Comparison of ENCODE assay signal across 8 mouse cellular contexts in the genomic region with DNA sequence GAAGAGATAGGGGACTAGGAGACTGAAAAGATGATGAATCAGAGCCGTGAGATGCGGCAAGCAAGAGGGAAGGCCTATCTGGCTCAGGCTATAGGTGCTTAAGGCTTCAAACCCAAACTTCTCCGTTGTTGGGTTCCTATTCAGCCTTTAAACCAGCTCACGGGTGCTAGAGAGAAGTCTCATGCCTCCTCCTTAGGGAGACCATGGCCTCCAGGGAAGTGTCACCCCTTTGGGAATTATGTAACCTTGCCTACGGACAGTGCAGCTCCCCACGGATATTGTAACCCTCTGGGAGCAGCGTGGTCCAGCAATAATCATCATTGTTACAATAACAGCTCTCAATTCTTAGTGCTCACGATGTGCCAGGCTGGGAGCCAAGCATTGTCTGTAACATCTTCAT. TPM values are rescaled to one million over a fixed set of nuclear protein-coding genes. Genes with fewer than 3 reads are reported as not detected.
DNase-seq lines count a peak whose midpoint lies in the region; ATAC-seq and TF ChIP-seq lines count a peak whose summit lies in the region.

No protein-coding gene starts in this region.

- H3K9me3 ChIP-seq in hindbrain, postnatal 0 days (ENCODE audit: low read length) = no peaks in the 10 kb centered on the region

- peak overlapping the region; percentile 92 for H3K4me2 ChIP-seq in hindbrain, postnatal 0 days (ENCODE audit: low read depth, low read length)
- H3K4me2 ChIP-seq in myocyte (ENCODE audit: low read depth) = peak overlapping the region; percentile 95

- no peak overlapping the region for H3ac ChIP-seq in myocyte (ENCODE audit: control insufficient read depth, insufficient read length)

- H3K36me3 ChIP-seq in hindbrain, postnatal 0 days (ENCODE audit: insufficient read depth, low read length) = no peaks in the 10 kb centered on the region
- H3K36me3 ChIP-seq in myocyte (ENCODE audit: control insufficient read depth, insufficient read depth) = no peaks in the 10 kb centered on the region

- WGBS in hindbrain, postnatal 0 days = 8% methylated on average over 8 of the region's 8 CpGs

- no peak for ATAC-seq in hindbrain, postnatal 0 days

- no peaks in the 10 kb centered on the region for H3K4me1 ChIP-seq in embryonic fibroblast, embryonic 13.5 days (ENCODE audit: control insufficient read depth, insufficient read depth, low read length)
- peaks cover 17% of the 10 kb centered on the region for H3K4me1 ChIP-seq in hindbrain, postnatal 0 days (ENCODE audit: insufficient read depth, low read length)

- peak overlapping the region; percentile 75 for H3K4me3 ChIP-seq in left cerebral cortex, adult 2 months
- H3K4me3 ChIP-seq in embryonic fibroblast, embryonic 13.5 days (ENCODE audit: insufficient read depth, low read length) = peak overlapping the region; percentile 44; the same call in 1 of the 2 replicates
- peak overlapping the region; percentile 83 for H3K4me3 ChIP-seq in hindbrain, postnatal 0 days (ENCODE audit: low read length)
- peak overlapping the region; percentile 84 for H3K4me3 ChIP-seq in myocyte

- peaks cover 32% of the 10 kb centered on the region for H3K79me2 ChIP-seq in myocyte (ENCODE audit: control insufficient read depth, insufficient read depth)

- H3K27ac ChIP-seq in left cerebral cortex, adult 2 months = peak overlapping the region; percentile 96
- peak overlapping the region; percentile 93 for H3K27ac ChIP-seq in embryonic fibroblast, embryonic 13.5 days (ENCODE audit: insufficient read depth, low read length)
- H3K27ac ChIP-seq in hindbrain, postnatal 0 days = peak overlapping the region; percentile 87

- intact Hi-C loops in left cerebral cortex, adult 2 months (cut with DNase I) = loop anchor here (1.0 kb wide), 1 partner anchor 15 kb away; the partner anchor contains the start of gene Cic

- no peak for TF ChIP-seq CTCF in left cerebral cortex, adult 2 months (IDR thresholded peaks at IDR 0.05)
- no peak for TF ChIP-seq CTCF in embryonic fibroblast, embryonic 13.5 days (IDR thresholded peaks at IDR 0.05; ENCODE audit: borderline replicate concordance, insufficient read depth, low read length)
- no peak for TF ChIP-seq CTCF in hindbrain, postnatal 0 days (IDR thresholded peaks at IDR 0.05; ENCODE audit: low read depth)

- no peak for DNase-seq in left cerebral cortex, adult 2 months (ENCODE audit: extremely low spot score in 1 of 2, low spot score in 2 of 2)
- DNase-seq in left cerebral cortex, adult 9 months (ENCODE audit: low spot score in 2 of 2) = no peak
- no peak for DNase-seq in hindbrain, postnatal 0 days (ENCODE audit: low spot score)
- no peak for DNase-seq in urinary bladder, postnatal 10 days (ENCODE audit: low spot score)
- DNase-seq in thymus, postnatal 25 days = no peak
- DNase-seq in spleen, postnatal 10 days (ENCODE audit: low spot score in 2 of 2) = no peak

- peak overlapping the region; percentile 71 for H3K9ac ChIP-seq in hindbrain, postnatal 0 days (replicated peaks; ENCODE audit: low read length)

- TF ChIP-seq POLR2A in embryonic fibroblast, embryonic 13.5 days (IDR thresholded peaks at IDR 0.05; ENCODE audit: low read depth, low read length) = peak; percentile 48; the same call in 1 of the 2 replicates
- no peak for TF ChIP-seq POLR2A in myocyte (IDR thresholded peaks at IDR 0.05; ENCODE audit: insufficient read length, low read depth)

- H3K27me3 ChIP-seq in hindbrain, postnatal 0 days (ENCODE audit: insufficient read depth, low read length) = no peaks in the 10 kb centered on the region
- no peaks in the 10 kb centered on the region for H3K27me3 ChIP-seq in myocyte (ENCODE audit: control insufficient read depth, insufficient read depth, insufficient read length)

TF ChIP-seq in myocyte, 11 proteins besides CTCF, POLR2A, EP300 and RAD21:
- TF ChIP-seq SRF (IDR thresholded peaks at IDR 0.05; ENCODE audit: control insufficient read depth, insufficient read length, low read depth) (no peak), TCF3 (IDR thresholded peaks at IDR 0.05; ENCODE audit: insufficient read length, low read depth) (no peak), CEBPB (IDR thresholded peaks at IDR 0.05; ENCODE audit: insufficient read depth, poor library complexity, severe bottlenecking) (no peak), E2F4 (IDR thresholded peaks at IDR 0.05; ENCODE audit: insufficient read depth) (no peak), REST (IDR thresholded peaks at IDR 0.05; ENCODE audit: insufficient read depth, insufficient read length) (no peak), POLR2AphosphoS2 (IDR thresholded peaks at IDR 0.05; ENCODE audit: insufficient read length, low read depth) (no peak), USF1 (IDR thresholded peaks at IDR 0.05; ENCODE audit: low read depth) (no peak), MYOG (IDR thresholded peaks at IDR 0.05; ENCODE audit: control insufficient read depth in 1 of 3, insufficient read depth in 1 of 3, insufficient read length in 2 of 3, low read depth in 2 of 3) (no peak), TCF12 (IDR thresholded peaks at IDR 0.05; ENCODE audit: insufficient read depth, poor library complexity, severe bottlenecking) (no peak), MYOD1 (IDR thresholded peaks at IDR 0.05; ENCODE audit: control insufficient read depth in 1 of 3, insufficient read length in 2 of 3, low read depth in 2 of 3) (no peak)

RNA-seq across cellular contexts. Expression of gene Erf, which starts 1.3 kb away (rescaled TPM):
- 10 to 100 TPM; 61.5 to 68.2 TPM for total RNA-seq in left cerebral cortex, adult 2 months (2021)
- 64.5 and 70.9 TPM in 2 replicates for polyA plus RNA-seq in embryonic fibroblast, embryonic 13.5 days (2011; ENCODE audit: insufficient read length, low read depth, missing spikeins)
- 19.0 and 20.8 TPM in 2 replicates for total RNA-seq in hindbrain, postnatal 0 days (2014; rRNA removed)
- 3.0 and 3.7 TPM in 2 replicates for polyA plus RNA-seq in hindbrain, postnatal 0 days (2015; fragmentation: Nextera tagmentation; extraction: Ambion mirVana)
- 42.5 TPM for polyA plus RNA-seq in myocyte (2012; fragmentation: generic; extraction: Trizol)

RNA-seq across cellular contexts. Expression of gene Gsk3a, which starts 14.2 kb away (rescaled TPM):
- 100 to 1,000 TPM; 215 to 220 TPM for total RNA-seq in left cerebral cortex, adult 2 months (2021)
- 70.6 and 72.5 TPM in 2 replicates for polyA plus RNA-seq in embryonic fibroblast, embryonic 13.5 days (2011; ENCODE audit: insufficient read length, low read depth, missing spikeins)
- 151 and 160 TPM in 2 replicates for total RNA-seq in hindbrain, postnatal 0 days (2014; rRNA removed)
- polyA plus RNA-seq in hindbrain, postnatal 0 days (2015; fragmentation: Nextera tagmentation; extraction: Ambion mirVana) = 17.5 and 19.8 TPM in 2 replicates
- polyA plus RNA-seq in myocyte (2012; fragmentation: generic; extraction: Trizol) = 69.4 TPM

RNA-seq across cellular contexts. Expression of gene Cic, which starts 15.7 kb away (rescaled TPM):
- total RNA-seq in left cerebral cortex, adult 2 months (2021) = 100 to 1,000 TPM; 215 to 228 TPM
- 138 and 152 TPM in 2 replicates for polyA plus RNA-seq in embryonic fibroblast, embryonic 13.5 days (2011; ENCODE audit: insufficient read length, low read depth, missing spikeins)
- 153 and 155 TPM in 2 replicates for total RNA-seq in hindbrain, postnatal 0 days (2014; rRNA removed)
- polyA plus RNA-seq in hindbrain, postnatal 0 days (2015; fragmentation: Nextera tagmentation; extraction: Ambion mirVana) = 28.2 and 30.6 TPM in 2 replicates
- polyA plus RNA-seq in myocyte (2012; fragmentation: generic; extraction: Trizol) = 65.8 TPM

RNA-seq across cellular contexts. Expression of gene Zfp526, which starts 30.6 kb away (rescaled TPM):
- total RNA-seq in left cerebral cortex, adult 2 months (2021) = 10 to 100 TPM; 10.6 to 11.2 TPM
- polyA plus RNA-seq in embryonic fibroblast, embryonic 13.5 days (2011; ENCODE audit: insufficient read length, low read depth, missing spikeins) = 9.3 and 9.7 TPM in 2 replicates
- 9.6 and 10.1 TPM in 2 replicates for total RNA-seq in hindbrain, postnatal 0 days (2014; rRNA removed)
- polyA plus RNA-seq in hindbrain, postnatal 0 days (2015; fragmentation: Nextera tagmentation; extraction: Ambion mirVana) = 0.66 and 0.85 TPM in 2 replicates
- 5.6 TPM for polyA plus RNA-seq in myocyte (2012; fragmentation: generic; extraction: Trizol)

RNA-seq across cellular contexts. Expression of gene Dedd2, which starts 31.4 kb away (rescaled TPM):
- total RNA-seq in left cerebral cortex, adult 2 months (2021) = 10 to 100 TPM; 23.9 to 26.3 TPM
- 2.3 and 2.5 TPM in 2 replicates for polyA plus RNA-seq in embryonic fibroblast, embryonic 13.5 days (2011; ENCODE audit: insufficient read length, low read depth, missing spikeins)
- total RNA-seq in hindbrain, postnatal 0 days (2014; rRNA removed) = 22.5 and 31.7 TPM in 2 replicates
- 19.8 and 20.2 TPM in 2 replicates for polyA plus RNA-seq in hindbrain, postnatal 0 days (2015; fragmentation: Nextera tagmentation; extraction: Ambion mirVana)
- polyA plus RNA-seq in myocyte (2012; fragmentation: generic; extraction: Trizol) = 8.8 TPM
